In the genomic region with DNA sequence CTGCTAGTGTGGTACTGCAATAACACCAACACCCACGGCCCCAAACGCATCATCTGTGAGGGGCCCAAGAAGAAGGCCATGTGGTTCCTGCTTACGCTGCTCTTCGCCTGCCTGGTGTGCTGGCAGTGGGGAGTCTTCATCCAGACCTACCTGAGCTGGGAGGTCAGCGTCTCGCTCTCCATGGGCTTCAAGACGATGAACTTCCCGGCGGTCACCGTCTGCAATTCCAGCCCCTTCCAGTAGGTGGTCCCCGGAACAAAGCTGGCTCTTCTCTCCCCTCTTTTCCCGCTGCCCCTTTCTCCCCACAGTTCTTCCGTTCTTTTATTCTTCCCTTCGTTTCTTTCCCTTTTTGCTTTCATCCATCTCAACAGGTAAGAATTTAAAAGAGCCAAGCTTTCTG, we compare ENCODE assay signal across 8 mouse cellular contexts. TPM values are rescaled to one million over a fixed set of nuclear protein-coding genes. Genes with fewer than 3 reads are reported as not detected.
DNase-seq lines count a peak whose midpoint lies in the region; ATAC-seq and TF ChIP-seq lines count a peak whose summit lies in the region.

No protein-coding gene starts in this region.

- no peak overlapping the region for H3K4me3 ChIP-seq in hindbrain, embryonic 15.5 days
- no peak overlapping the region for H3K4me3 ChIP-seq in lung, embryonic 14.5 days (ENCODE audit: low read depth, low read length)
- no peak overlapping the region for H3K4me3 ChIP-seq in neural tube, embryonic 15.5 days (replicated peaks)

- peak; percentile 77 for TF ChIP-seq CTCF in lung, embryonic 14.5 days (IDR thresholded peaks at IDR 0.05; ENCODE audit: low read depth)

- H3K27ac ChIP-seq in hindbrain, embryonic 15.5 days (replicated peaks), result no peak overlapping the region
- no peak overlapping the region for H3K27ac ChIP-seq in lung, embryonic 14.5 days (ENCODE audit: low read depth)
- H3K27ac ChIP-seq in neural tube, embryonic 15.5 days (replicated peaks), result no peak overlapping the region

- no peaks in the 10 kb centered on the region for H3K27me3 ChIP-seq in hindbrain, embryonic 15.5 days
- no peaks in the 10 kb centered on the region for H3K27me3 ChIP-seq in lung, embryonic 14.5 days (ENCODE audit: insufficient read depth, low read length)
- H3K27me3 ChIP-seq in neural tube, embryonic 15.5 days (replicated peaks), result no peaks in the 10 kb centered on the region

- DNase-seq in ovary, postnatal 14 days (ENCODE audit: low spot score), result peak; percentile 19
- DNase-seq in ovary, postnatal 10 days (ENCODE audit: low spot score), result no peak
- DNase-seq in c-Kit-positive CD71-positive TER-119-negative erythroid progenitor cells, embryonic 14.5 days (ENCODE audit: low read depth), result peak; percentile 6
- peak; percentile 67 for DNase-seq in lung, embryonic 14.5 days
- no peak for DNase-seq in layer of hippocampus, adult 9-10 months (ENCODE audit: low spot score)

- no peaks in the 10 kb centered on the region for H3K36me3 ChIP-seq in hindbrain, embryonic 15.5 days
- no peaks in the 10 kb centered on the region for H3K36me3 ChIP-seq in lung, embryonic 14.5 days (ENCODE audit: insufficient read depth)
- H3K36me3 ChIP-seq in neural tube, embryonic 15.5 days, result no peaks in the 10 kb centered on the region

- H3K9me3 ChIP-seq in hindbrain, embryonic 15.5 days, result no peaks in the 10 kb centered on the region
- H3K9me3 ChIP-seq in lung, embryonic 14.5 days (ENCODE audit: low read depth, low read length), result no peaks in the 10 kb centered on the region
- no peaks in the 10 kb centered on the region for H3K9me3 ChIP-seq in neural tube, embryonic 15.5 days (replicated peaks)

- ATAC-seq in erythroblast, adult 5-6 weeks (replicated peaks; ENCODE audit: low FRiP score, poor library complexity, severe bottlenecking), result peak; percentile 56; the same call in 1 of the 2 replicates
- ATAC-seq in hindbrain, embryonic 15.5 days (ENCODE audit: low FRiP score, low read depth), result no peak
- no peak for ATAC-seq in lung, embryonic 14.5 days (ENCODE audit: insufficient read depth)
- no peak for ATAC-seq in neural tube, embryonic 15.5 days (ENCODE audit: low FRiP score)

- H3K9ac ChIP-seq in hindbrain, embryonic 15.5 days, result no peak overlapping the region
- no peak overlapping the region for H3K9ac ChIP-seq in lung, embryonic 14.5 days
- H3K9ac ChIP-seq in neural tube, embryonic 15.5 days (replicated peaks), result no peak overlapping the region

- H3K4me1 ChIP-seq in hindbrain, embryonic 15.5 days (replicated peaks), result 0 out of 2 replicates have a peak, but pooled peaks cover 5% of the 10 kb centered on the region
- H3K4me1 ChIP-seq in lung, embryonic 14.5 days (ENCODE audit: insufficient read depth), result no peaks in the 10 kb centered on the region
- H3K4me1 ChIP-seq in neural tube, embryonic 15.5 days, result peaks cover 3% of the 10 kb centered on the region; the same call in 1 of the 2 replicates

- H3K4me2 ChIP-seq in hindbrain, embryonic 15.5 days, result peak overlapping the region; percentile 31; the same call in 1 of the 2 replicates
- H3K4me2 ChIP-seq in lung, embryonic 14.5 days, result peak overlapping the region; percentile 29; the same call in 1 of the 2 replicates
- peak overlapping the region; percentile 28 for H3K4me2 ChIP-seq in neural tube, embryonic 15.5 days

- 9% methylated on average over 14 of the region's 14 CpGs for WGBS in hindbrain, embryonic 15.5 days
- 9% methylated on average over 14 of the region's 14 CpGs for WGBS in lung, embryonic 14.5 days
- WGBS in neural tube, embryonic 15.5 days, result 9% methylated on average over 14 of the region's 14 CpGs

RNA-seq across cellular contexts. Expression of a gene that starts 34.5 kb away (rescaled TPM):
- not detected in 2 replicates for total RNA-seq in erythroblast, adult 5-6 weeks (2015; ENCODE audit: low replicate concordance)
- not detected in 2 replicates for total RNA-seq in erythroblast, adult 5-6 weeks (2017; ENCODE audit: low replicate concordance)
- 0.12 and 0.28 TPM in 2 replicates for polyA plus RNA-seq in hindbrain, embryonic 15.5 days (2015; fragmentation: Nextera tagmentation; extraction: Ambion mirVana)
- polyA plus RNA-seq in lung, embryonic 14.5 days (2014; fragmentation: Nextera tagmentation; extraction: Ambion mirVana), result 4.4 and 5.7 TPM in 2 replicates
- polyA plus RNA-seq in neural tube, embryonic 15.5 days (2015; fragmentation: Nextera tagmentation; extraction: Ambion mirVana), result 0.26 and 0.69 TPM in 2 replicates

Comparison
In these comparisons a context has a peak if more than half of its experiments do, and no peak if none do; other contexts are left out.
1. DNase-seq: peak in ovary, postnatal 14 days (single experiment), c-Kit-positive CD71-positive TER-119-negative erythroid progenitor cells, embryonic 14.5 days (single experiment) and lung, embryonic 14.5 days (single experiment); none in ovary, postnatal 10 days (single experiment) and layer of hippocampus, adult 9-10 months (single experiment).
2. Peak in every context shown above with its lines, with median percentiles within 50 percentile points of each other: H3K4me2 ChIP-seq.